Mouse (Mus musculus) bone marrow, adult 2 months (tissue): Measurements from ENCODE around the gene Barx1.

Experiments
- CTCF ChIP-seq: fragments of 200-500 bp; IDR thresholded peaks from 2 replicates; pipeline ENCODE4 v1.5.1; 2011; ENCODE audit warnings: low read length, control low read depth; ENCODE audit not compliant: control insufficient read depth, insufficient read depth
- POLR2A ChIP-seq: fragments of 200-500 bp; IDR thresholded peaks from 2 replicates; pipeline ENCODE4 v1.6.1; 2011; ENCODE audit warnings: low read depth, mild to moderate bottlenecking, control low read depth, low read length, borderline replicate concordance; ENCODE audit not compliant: control insufficient read depth

- TF ChIP-seq POLR2A: no peak
- TF ChIP-seq CTCF: no peak
These were observed at the start of gene Barx1 for GRCm38 (mm10) chr13:48662431-48663143.
